Mouse (Mus musculus): ENCODE results near the gene Kti12.

DNA sequence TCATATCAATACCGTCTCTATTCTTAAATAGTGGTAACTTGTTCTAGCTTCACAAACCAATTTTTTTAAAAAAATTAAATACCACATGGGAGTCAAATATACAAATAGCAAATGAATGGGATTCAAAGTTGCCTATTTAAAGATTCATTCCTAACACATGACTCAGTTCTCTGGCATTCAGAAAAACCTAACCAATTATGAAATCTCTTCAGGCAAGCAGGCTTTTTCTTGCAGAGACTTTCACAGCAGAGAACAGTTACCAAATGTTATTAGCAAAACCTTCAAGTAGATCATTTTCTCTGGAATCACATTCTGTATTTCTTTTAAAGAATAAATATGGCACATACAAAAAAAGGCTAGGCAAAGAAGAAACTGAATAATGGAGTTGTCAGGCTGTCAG, 16.9 kb upstream of the Kti12 start:
- no peak for TF ChIP-seq CHD2 (IDR thresholded peaks at IDR 0.05; ENCODE audit: low read depth, low read length)
- TF ChIP-seq ZC3H11A (IDR thresholded peaks at IDR 0.05; ENCODE audit: borderline replicate concordance, low read depth, low read length) = no peak
- no peak for TF ChIP-seq HCFC1 (IDR thresholded peaks at IDR 0.05; ENCODE audit: borderline replicate concordance, insufficient read depth, low read length)

Measured in ES-E14 (cell line).